Mouse (Mus musculus): ENCODE data around the gene Ccdc158.

DNA sequence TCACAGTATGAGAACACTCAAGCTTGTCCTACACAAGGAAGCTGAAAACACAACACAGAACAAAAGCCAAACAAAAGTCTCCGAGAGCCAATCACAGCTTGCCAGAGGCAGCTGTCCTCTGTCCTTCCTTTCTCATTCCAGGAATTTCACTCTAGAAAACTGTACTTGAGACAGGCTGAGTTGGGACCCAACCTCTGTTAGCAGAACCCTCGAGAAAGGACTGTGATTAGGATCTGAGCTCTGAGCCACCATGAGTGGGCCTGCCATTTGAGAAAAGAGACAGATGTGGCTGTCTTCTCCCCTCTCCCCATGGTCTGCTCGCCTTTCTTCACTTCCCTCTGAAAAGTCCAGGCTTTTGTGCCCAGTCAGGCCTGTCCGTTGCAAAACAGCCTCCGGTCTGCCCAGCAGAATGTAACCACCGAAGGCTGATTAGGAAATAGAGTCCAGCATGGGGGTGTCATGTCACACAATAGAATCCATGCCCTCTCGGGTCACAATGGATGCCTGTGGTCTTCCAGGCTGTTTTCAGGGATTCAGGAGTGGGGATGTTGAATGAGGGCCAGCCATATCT lies 32.9 kb upstream of the Ccdc158 start:
- TF ChIP-seq CTCF (conservative IDR thresholded peaks at IDR 0.05; ENCODE audit: insufficient read depth, insufficient read length, low read depth, low read length): no peak
- TF ChIP-seq POLR2A (IDR thresholded peaks at IDR 0.05; ENCODE audit: low read depth, low read length): no peak

Data from kidney, adult 2 months (tissue).